Mouse (Mus musculus): ENCODE measurements at regions not wholly inside any gene's neighbourhood (a gene's known extent, or its start where the extent isn't known, plus 50 kb on each side); places are given as distances from the start of the nearest gene placed in this dataset.

GRCm38 (mm10) chr1:83527803-83528202 is 119.8 kb upstream of the Sphkap start:
- DNase-seq (ENCODE audit: low read depth, low spot score) = no peak

- no peak for DNase-seq (ENCODE audit: low read depth, low spot score)
These were observed 101.4 kb upstream of the Sphkap start for GRCm38 (mm10) chr1:83509356-83509755.

- DNase-seq (ENCODE audit: low read depth, low spot score) = no peak
These were observed 97.4 kb upstream of the Sphkap start for GRCm38 (mm10) chr1:83505386-83505785.

- no peak for DNase-seq (ENCODE audit: low read depth, low spot score)
These were observed 88.9 kb upstream of the Sphkap start for GRCm38 (mm10) chr1:83496888-83497287.

GRCm38 (mm10) chr1:83496380-83496779 is 88.4 kb upstream of the Sphkap start:
- no peak for DNase-seq (ENCODE audit: low read depth, low spot score)

- no peak for DNase-seq (ENCODE audit: low read depth, low spot score)
These were observed 87.0 kb upstream of the Sphkap start for GRCm38 (mm10) chr1:83495022-83495421.

GRCm38 (mm10) chr1:83479111-83479510 is 71.1 kb upstream of the Sphkap start:
- DNase-seq (ENCODE audit: low read depth, low spot score) = no peak
